Mouse (Mus musculus) lung, adult 2 months (tissue): Measurements from ENCODE around the gene Spdl1. TPM values are rescaled to one million over a fixed set of nuclear protein-coding genes. Genes with fewer than 3 reads are reported as not detected.

Source experiments
- DNase-seq: peaks from one replicate; pipeline ENCODE4 v3.0.0; 2022
- H3K4me1 ChIP-seq: fragments of 200-500 bp; 2 replicates; pipeline ENCODE4 v1.6.1; 2011; ENCODE audit warnings: low read length; ENCODE audit not compliant: control insufficient read depth, insufficient read depth
- H3K4me3 ChIP-seq: fragments of 200-500 bp; replicated peaks from 2 replicates; pipeline ENCODE3; 2011; ENCODE audit warnings: low read depth, mild to moderate bottlenecking, control low read depth, low read length; ENCODE audit errors: extremely low read depth
- CTCF ChIP-seq: fragments of 200-500 bp; IDR thresholded peaks from 2 replicates; pipeline ENCODE4 v1.5.1; 2011; ENCODE audit warnings: mild to moderate bottlenecking, low read length, control low read depth; ENCODE audit not compliant: insufficient read depth
- POLR2A ChIP-seq: fragments of 200-500 bp; IDR thresholded peaks from 2 replicates; pipeline ENCODE4 v1.6.1; 2011; ENCODE audit warnings: low read depth, mild to moderate bottlenecking, control low read depth, low read length, borderline replicate concordance; ENCODE audit errors: extremely low read depth
- WGBS: fragments of 180-500 bp; shearing (Covaris S2); methylation state at CpG from one replicate; pipeline ENCODE4 v1.1.7; 2018; 5-methylcytosine and 5-hydroxymethylcytosine counted together
- polyA plus RNA-seq: library from polyadenylated mRNA; depleted of rRNA; stranded (reverse); fragments of >200 nt; gene quantifications from 2 replicates; pipeline ENCODE4 v1.2.3, GENCODE M21; 2012

Gene Spdl1
- polyA plus RNA-seq, 1 experiment: 0.46 TPM

DNA sequence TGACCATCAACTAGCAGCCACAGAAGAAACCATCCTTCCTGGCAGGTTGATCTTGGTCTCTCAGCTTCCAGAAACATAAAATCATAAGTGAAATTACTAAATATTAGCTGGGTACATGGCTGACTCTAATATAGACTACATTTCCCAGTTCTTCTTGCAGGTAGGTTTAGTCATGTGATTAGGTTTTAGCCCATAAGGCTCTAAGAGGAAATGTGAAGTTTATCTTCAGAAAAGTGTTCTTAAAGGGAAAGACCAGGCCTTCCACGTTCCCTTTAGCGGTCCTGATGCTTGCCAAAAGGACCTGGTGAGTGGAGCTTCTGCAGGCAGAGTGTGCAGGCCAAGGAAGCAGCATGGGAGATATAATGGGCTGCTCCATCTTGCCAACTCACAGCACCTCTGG is 52.7 kb downstream of the Spdl1 start:
- DNase-seq: no peak
- 74% methylated on average over 2 of the region's 2 CpGs for WGBS
- TF ChIP-seq POLR2A (no peak), CTCF (no peak)
- Histone ChIP-seq H3K4me1 (no peaks in the 10 kb centered on the region; the same call in 1 of the 2 replicates), H3K4me3 (no peak overlapping the region)

- Histone ChIP-seq H3K4me1 (no peaks in the 10 kb centered on the region; the same call in 1 of the 2 replicates), H3K4me3 (no peak overlapping the region)
- TF ChIP-seq CTCF (no peak), POLR2A (no peak)
- no peak for DNase-seq
- WGBS: 74% methylated on average over 4 of the region's 4 CpGs
These were observed 53.5 kb downstream of the Spdl1 start for GRCm38 (mm10) chr11:34779966-34780365.

DNA sequence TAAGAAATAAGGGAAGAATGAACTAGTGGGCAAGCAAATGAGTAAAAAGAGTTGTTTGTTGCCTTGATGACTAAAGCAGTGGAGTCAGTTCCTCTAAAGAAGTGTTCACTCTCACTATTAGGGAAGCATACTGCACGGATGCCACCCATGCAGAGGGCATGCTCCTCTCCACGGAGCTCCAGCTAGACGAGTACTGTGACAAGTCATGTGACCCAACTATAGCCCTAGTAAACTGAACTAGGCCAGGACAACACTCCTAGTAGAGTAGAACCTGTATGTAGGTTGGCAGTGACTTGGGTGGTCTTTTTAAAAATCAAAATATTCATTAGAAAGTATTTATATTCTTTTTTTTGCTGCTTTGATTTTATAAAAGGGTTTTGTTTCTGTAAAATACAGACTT is 55.1 kb downstream of the Spdl1 start:
- DNase-seq: no peak
- no peaks in the 10 kb centered on the region; the same call in 1 of the 2 replicates for H3K4me1 ChIP-seq
- WGBS: 54% methylated on average over 3 of the region's 3 CpGs
- no peak for TF ChIP-seq CTCF
- no peak for TF ChIP-seq POLR2A
- H3K4me3 ChIP-seq: no peak overlapping the region

GRCm38 (mm10) chr11:34777529-34777928 is 55.9 kb downstream of the Spdl1 start:
- TF ChIP-seq CTCF (no peak), POLR2A (no peak)
- Histone ChIP-seq H3K4me1 (no peaks in the 10 kb centered on the region; the same call in 1 of the 2 replicates), H3K4me3 (no peak overlapping the region)
- no peak for DNase-seq
- 89% methylated on average over 4 of the region's 4 CpGs for WGBS

GRCm38 (mm10) chr11:34776054-34776453 is 57.4 kb downstream of the Spdl1 start:
- H3K4me3 ChIP-seq: no peak overlapping the region
- 61% methylated on average over 2 of the region's 2 CpGs for WGBS
- TF ChIP-seq CTCF: no peak
- TF ChIP-seq POLR2A: no peak
- DNase-seq: no peak
- peaks cover 2% of the 10 kb centered on the region; the same call in 1 of the 2 replicates for H3K4me1 ChIP-seq

DNA sequence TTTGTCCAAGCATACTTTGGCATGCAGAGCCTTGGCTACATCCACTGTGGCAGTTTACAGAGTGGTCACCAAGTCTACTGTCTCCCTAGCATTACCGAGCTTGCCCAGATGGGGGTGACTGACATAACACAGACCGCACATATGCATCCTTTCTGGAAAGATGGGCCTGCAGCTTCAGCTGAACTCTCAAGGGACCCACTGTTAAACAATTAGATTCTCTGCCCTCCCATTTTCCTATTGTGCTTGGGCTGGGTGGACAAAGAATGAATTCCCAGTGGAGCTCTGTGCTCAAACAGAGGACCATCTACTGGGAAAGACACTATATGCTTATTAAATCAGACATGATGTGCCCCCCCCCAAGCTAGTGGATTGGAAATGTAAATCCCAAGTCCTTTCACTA is 58.8 kb downstream of the Spdl1 start:
- H3K4me1 ChIP-seq: 0 out of 2 replicates have a peak, but pooled peaks cover 2% of the 10 kb centered on the region
- TF ChIP-seq POLR2A: no peak
- TF ChIP-seq CTCF: no peak
- WGBS: 56% methylated on average over 2 of the region's 2 CpGs
- DNase-seq: no peak
- no peak overlapping the region for H3K4me3 ChIP-seq

- WGBS: 79% methylated on average over 9 of the region's 9 CpGs
- DNase-seq: no peak
These were observed 60.0 kb downstream of the Spdl1 start for GRCm38 (mm10) chr11:34773304-34773895.

DNA sequence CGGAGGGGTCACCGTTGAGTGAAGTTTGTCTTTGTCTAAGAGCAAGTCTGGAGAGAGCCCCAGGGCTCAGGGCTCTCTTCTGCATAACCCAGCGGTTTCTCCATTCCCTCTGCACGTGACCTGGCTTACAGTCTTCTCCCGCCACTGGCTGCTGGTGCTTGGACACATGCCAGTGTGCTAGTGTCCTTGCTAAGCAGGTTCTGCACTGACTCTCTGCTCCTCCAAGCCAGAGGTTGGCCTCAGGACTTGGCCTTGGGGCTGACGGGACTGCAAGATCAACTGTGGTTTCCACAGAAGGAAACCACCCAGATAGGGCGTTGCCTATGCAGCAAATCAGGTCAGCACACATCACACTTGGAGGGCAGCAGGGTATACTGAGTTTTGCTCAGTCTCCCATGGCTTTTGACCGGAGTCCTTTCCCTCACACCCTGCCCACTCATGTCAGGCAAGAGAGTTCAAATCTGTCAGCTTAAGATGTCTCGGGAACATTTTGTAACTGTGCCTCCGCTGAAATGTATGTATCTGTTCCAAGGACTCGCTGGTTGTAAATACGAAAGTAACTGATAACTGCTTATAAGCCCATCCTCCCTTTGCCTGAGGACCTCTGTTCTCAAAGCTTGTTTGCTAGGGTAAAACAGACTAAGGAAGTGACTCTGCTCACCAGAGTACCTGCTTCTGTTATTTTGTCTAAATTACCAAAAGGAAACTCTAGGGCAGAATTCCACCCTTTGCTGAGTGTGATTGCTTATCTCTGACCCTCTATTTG is 62.0 kb downstream of the Spdl1 start:
- TF ChIP-seq POLR2A: no peak
- no peak for TF ChIP-seq CTCF
- Histone ChIP-seq H3K4me1 (0 out of 2 replicates have a peak, but pooled peaks cover 2% of the 10 kb centered on the region), H3K4me3 (no peak overlapping the region)
- DNase-seq: peak; percentile 22
- 43% methylated on average over 12 of the region's 12 CpGs for WGBS

More at GRCm38 (mm10) chr11:34773304-34773895, 60.0 kb downstream of the Spdl1 start:
- TF ChIP-seq POLR2A (no peak), CTCF (no peak)
- Histone ChIP-seq H3K4me3 (no peak overlapping the region), H3K4me1 (0 out of 2 replicates have a peak, but pooled peaks cover 2% of the 10 kb centered on the region)

- DNase-seq: no peak
- no peak for TF ChIP-seq POLR2A
- TF ChIP-seq CTCF: no peak
- H3K4me3 ChIP-seq: no peak overlapping the region
- 48% methylated on average over 4 of the region's 4 CpGs for WGBS
- H3K4me1 ChIP-seq: 0 out of 2 replicates have a peak, but pooled peaks cover 2% of the 10 kb centered on the region
These were observed 62.8 kb downstream of the Spdl1 start for GRCm38 (mm10) chr11:34770666-34771065.
